Mouse (Mus musculus) brain, embryonic 18.5 days (tissue): ENCODE measurements around the gene Fam213a.

Experiments used
- DNase-seq: peaks from one replicate; pipeline ENCODE4 v3.0.0-alpha.2; 2012; ENCODE audit warnings: low read depth, low spot score

The Fam213a gene

DNA sequence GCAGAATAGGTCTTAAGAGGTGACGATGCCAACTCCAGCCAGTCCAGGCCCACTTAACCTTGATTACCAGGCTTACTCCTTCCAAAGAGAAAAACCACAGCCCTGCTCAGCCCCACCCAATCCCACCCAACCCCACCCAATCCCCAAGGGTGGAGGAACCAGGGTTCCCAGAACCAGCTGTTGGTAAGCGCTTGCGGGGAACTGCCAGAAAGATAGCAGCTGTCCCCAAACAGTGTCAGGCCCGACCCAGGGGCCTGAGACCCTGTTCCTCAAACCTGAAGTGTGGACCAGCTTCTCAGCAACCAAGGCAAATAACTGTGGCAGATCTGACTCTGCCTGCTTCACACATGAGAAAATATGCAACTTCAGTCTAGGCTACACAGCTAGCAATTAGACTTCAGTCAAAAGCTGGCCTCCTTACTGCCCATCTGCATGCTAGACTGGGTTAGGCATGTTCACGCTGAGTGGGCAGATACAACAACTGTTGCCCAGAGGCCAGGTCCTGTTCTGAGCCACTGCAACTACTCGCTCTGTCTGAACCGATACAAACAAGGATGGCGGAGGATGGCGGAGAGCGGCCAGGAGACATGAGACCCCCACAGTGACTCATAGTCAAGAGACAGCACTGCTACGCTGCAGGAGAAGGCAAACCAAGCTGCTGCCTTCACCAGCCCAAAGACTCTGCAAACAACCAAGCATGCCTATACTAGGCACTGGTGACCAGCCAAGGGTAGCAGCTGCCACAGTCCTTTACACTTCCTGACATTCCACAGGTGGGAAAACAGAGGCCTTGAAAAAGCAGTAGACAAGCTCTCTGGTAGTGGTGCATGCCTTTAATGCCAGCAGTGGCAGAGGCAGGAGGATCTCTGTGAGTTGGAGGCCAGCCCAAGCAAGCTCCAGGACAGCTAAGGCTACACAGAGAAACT, 51.0 kb downstream of the Fam213a start:
- DNase-seq, result no peak

DNA sequence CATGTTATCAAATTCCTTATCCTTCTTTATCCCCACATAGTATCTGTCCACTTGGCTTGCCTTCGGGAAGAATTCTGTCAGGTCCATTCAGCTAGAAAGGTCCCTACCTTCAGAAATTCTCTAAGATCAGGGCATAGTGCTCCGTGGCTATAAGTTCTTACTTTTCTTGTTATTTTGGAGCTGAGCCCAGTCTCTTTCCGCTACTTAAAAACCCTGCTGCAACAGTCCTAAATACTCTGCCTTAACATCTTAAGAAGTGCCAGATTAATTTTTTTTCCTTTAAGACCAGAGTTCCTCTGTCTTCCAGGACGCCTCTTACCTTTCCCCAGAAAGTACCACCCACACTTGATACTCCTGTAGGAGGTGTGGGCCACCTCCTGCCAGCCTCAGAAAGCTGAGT, 53.4 kb downstream of the Fam213a start:
- no peak for DNase-seq

DNA sequence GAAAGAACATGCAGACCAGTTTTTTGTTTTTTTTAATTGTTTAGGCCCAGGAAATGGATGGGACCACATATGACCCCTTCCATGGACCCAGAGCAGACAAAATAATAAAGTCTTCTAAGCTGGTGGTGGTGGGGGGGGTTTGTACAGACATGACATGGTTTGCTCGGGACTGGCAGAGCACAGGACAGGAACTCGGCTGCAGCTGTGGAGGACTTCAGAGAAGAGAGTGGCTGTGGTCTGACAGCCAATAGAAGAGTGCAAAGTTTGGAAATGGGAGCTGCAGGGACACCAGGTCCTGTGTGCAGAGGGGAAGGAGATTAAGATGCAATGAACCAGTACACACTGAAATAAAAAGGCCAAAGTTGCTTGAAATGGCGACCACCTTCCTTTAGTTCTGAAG, 54.0 kb downstream of the Fam213a start:
- DNase-seq, result no peak

DNA sequence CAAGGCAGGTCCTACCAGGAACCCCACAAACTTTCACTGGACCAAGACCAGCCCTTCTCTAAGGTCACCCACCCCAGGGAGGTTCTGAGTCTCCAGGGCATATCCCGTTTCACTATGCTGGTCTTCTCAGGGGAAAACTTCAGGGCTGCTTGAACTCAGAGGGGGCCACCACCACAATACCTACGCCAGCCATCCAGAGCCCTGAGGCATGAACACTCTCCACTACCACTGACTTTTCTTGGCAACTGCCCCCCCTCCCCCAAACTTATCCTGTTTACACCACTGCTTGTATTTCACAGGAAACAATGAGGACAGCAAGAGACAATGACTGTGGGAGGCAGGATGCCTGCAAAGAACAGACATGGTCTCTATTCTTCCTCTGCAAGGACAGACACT, 54.6 kb downstream of the Fam213a start:
- DNase-seq, result no peak

DNA sequence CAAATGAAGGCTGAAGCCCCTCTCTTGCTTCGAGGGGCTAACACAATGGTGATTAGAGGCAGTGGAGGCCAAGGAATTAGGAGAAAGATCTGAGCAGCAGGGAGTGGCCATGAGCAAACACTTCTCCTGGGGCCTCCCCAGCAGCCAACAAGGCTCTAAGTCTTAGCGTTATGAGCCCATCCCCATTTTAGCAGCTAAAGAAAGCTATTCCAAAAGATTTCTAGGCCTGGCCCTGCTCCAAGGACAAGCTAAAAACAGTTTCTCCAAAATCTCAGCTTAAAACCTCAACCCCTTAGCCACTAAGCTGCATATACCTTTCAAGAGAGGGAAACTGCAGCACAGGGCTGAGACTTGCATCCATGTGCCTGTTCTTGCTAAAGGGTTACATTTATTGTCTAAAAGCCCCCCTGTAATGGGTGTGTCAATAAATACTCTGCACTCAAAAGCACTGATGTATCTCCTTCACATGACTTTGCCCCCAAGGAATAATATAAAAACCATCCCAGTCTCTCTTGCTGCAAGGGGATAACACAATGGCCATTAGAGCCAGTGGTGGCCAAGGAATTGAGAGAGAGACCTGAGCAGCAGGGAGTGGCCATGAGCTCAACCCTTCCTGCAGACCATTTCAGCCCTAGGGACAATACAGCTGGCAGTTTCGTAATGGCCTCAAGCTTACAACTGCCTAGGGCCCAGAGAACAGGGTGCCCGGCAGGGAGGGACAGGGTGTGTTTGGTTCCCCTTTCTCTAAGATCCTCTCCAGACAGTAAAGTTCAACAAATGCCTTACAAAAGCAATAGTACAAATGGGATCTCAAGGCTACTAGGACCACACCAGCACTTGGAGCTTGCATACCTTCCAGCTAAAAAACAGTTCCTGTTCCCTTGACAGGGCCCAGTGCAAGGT, 55.3 kb downstream of the Fam213a start:
- DNase-seq, result no peak

DNA sequence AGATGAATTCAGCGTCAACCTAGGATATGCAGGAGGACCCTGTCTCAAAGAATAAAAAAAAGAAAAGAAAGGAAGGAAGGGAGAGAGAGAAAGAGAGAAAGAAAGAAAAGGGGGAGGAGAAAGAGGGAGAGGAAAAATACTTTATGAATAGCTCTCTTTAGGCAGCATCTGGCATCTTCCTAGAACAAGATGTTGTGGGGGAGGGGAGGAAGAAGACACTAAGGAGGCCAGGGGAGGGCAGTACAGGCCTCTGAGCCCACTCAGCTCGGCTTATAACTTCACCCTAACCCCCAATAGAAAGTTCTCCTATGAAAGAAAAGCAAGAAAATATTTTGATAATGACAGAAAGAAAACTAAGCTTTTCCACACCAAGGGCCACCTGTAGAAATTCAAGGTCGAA, 56.0 kb downstream of the Fam213a start:
- no peak for DNase-seq

DNA sequence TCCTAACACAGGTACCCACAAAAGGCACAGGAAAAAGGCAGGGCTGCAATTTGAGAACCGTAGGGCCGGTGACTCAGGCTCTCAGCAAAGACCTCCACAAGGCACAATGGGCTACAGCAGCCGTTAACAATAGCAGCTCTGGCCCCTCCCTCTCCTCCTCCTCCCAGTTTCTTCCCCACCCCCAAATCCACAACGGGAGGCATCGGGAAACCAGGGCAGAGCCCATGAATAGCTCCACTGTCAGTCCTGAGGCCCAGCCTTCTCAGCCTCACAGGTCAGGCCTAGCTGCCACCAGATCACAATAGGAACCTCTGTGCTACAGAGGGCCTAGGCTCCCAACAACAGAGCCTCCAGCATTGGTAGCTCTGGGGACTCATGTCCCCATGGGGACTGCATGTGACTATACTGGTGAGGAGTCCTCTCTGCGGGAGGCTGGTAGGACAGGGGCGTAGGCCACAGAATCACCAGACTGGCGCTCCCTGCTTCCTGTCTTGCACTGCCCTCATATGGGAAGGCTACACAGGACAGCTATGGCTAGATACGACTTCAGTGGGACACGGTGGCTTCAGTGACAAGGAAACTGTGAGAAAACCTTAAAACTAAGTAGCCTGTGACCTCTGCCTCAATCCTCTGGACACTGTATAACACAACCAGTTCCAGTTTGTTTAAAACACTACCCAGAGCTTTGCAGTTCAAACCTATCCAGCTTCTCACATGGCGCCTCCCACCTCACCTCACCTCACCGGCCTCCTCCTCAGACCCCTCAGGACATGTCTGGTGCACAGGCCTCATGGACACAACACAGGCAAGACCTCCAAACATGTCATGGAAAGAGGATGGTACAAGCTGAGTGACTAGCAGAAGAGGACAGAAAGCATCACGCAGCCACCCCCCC, 57.1 kb downstream of the Fam213a start:
- DNase-seq, result peak; percentile 52

DNA sequence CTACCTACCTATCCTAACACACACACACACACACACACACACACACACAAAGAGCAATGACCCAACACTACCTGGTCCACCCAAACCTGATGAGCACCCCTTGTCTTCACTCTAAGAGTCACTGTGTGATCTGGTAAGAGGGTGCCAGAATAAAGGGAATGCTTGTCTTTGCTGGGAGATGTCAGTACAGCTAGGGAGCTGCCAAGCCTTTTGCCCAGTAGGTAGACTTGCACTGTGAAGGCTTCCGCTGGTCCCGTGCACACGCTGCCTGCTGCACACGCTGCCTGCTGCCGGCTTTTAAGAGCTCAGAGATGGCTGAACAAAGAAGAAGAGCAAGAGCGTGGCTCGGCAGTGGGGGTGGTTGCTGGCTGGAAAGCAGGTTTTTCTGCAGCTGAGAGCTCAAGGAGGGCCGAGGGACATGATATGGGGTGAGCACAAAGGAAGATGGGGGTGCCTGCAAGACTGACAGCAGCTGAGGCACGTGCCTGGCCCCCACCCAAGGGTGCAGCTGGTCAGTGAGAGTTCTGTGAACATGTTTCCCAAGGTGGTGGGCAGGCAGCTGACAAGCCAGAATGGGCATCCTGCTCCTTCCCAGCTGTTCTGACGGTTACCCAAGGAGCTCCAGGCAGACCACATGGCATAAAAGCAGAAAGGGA, 57.9 kb downstream of the Fam213a start:
- DNase-seq, result peak; percentile 40

DNA sequence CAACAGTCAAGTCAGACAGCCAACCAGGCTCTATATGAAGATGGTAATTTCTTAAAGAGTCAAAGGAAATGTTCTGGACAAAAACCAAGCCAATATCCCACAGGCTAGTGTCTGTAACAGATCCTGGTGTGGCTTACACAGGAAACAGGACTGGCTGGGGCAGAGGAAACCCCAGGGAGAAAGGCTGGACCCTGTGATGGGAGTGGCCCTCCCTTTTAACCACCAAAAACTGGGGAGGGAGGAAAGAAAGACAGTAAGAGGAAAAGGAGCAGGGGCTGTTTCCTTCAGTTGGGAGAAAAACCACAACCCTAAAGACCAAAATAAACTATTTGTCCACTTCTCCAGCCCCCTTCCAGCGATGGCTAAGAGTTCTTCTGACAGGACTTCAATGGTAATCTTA, 58.4 kb downstream of the Fam213a start:
- DNase-seq, result no peak

DNA sequence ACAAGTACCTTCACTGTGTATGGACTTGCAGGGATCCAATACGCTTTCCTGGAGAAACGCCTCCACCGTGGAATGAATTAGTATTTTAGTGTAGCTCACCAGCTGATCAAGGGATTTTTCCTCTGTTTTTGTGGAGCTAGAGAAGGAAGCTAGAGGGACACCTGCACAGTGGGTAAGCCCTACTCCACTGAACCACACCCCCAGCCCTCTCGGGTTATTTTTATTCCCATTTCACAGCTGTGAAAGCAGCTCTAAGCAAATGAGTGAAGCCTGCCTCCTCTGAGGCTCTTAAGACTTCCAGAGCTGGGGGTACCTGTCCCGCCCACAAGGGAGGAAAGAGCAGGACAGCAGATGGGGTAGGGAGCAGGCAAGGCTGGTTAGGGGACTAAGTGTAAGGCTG, 60.2 kb downstream of the Fam213a start:
- DNase-seq, result no peak

DNA sequence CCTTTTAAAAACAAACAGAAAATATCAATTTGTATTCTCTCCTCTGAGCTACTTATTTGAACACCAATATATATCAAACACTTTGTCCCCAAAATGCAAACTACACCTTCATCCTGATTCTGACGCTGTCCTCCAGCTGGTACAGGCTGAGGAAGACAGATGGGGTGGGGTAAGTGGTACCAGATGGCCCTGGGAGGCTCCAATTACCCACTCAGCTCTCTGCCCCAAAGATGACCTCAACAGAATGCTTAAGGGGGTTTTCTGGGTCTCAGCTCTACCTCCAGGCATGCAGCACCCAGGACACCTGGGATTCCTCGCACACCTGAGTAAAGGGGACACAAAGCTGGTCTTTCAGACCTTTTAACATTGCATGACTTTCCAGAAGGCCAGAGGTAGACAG, 60.9 kb downstream of the Fam213a start:
- no peak for DNase-seq

DNA sequence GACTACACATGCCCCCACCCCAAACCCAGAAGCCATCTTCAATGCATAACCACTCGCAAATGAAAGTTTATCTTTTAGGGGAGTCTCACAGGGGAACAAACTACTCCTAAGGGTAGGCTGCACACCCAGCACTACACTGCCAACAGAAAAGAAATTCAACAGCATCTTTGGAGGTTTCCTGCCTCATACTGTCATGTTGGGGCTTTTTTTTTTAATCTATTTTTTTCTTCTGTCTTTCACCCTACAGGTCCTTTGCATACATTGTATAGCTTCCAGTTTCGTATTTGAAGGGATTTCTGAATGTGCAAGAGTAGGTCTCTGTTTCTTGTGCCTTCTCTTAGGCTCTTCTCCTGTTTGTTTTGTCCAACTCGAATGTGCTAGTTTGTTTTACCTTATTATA, 61.3 kb downstream of the Fam213a start:
- no peak for DNase-seq

DNA sequence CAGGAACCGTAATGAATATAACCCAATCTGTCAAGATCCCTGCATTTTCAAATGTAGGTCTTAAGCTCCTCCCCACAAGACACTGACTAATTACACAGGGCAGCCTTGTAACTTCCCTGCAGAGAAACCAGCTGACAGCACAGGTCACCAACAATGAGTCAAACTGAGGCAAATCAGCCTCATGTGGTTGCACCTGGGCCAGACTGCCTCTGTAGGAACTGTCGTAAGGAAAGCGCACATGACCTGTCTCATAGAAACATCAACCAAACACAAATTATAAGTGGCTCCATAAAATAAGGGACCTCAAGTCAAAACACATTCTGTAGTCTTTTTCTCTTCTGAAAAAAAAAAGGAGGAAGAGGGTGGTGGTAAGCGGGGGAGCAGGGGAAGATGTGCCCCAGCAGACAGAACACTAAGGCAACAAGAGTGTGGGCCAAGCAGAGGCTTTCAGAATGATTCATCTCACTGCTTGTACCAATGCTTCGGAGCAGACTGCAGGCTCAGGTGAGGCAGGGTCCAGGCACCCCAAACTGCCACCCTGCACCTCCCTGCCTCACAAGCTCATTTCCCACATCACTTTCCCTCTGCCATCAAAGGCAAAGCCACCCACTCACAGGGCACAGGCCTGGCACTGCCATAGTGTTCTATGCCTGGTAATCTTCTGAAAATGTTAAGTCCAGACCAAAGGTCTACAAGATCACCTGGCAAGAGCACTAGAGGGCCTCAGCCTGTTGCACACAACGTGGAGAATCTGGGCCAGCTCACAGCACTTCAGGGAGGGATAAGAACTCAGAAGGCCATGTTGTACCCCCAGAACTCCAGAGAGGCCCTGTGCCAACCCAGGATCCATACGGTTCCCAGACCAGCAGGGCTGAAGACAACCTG, 63.6 kb downstream of the Fam213a start:
- DNase-seq, result no peak

DNA sequence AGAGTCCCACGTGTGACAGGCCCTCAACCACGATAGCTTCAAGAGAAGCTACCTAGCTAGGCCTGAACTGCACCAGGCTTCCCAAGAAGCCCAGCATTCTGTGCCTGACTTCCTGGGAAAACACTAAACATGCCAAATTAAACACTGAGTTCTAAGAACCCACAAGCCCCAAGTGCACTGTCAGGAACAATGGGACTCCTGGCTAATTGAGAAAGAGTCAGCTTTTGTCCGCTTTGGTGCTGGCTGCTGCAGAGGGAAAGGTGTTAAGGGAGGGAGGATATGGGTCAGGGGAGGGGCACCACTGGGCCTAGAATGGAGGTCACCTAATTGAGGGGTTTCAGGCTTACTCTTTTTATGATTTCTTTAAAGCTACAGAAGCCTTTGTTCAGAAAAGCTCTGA, 64.5 kb downstream of the Fam213a start:
- DNase-seq, result no peak

DNA sequence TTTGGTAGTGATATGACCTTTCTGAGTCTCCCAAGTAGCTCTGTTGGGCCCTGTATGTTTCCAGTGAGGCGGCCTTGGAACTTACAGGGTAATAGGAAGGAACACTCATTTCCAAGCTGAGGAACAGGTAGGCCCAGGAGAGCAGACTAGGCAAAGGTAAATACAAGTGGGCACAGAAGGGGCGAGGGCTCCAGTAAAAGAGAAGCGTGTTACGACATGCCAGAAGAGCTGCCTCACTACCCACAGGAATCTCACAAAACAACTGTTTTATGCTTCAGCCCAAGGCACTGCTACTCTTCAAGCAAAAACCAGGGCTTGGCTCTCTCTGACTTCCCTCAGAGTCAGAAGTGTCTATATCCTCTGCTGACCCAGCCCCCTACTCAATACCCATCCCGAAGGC, 65.1 kb downstream of the Fam213a start:
- DNase-seq, result no peak

DNA sequence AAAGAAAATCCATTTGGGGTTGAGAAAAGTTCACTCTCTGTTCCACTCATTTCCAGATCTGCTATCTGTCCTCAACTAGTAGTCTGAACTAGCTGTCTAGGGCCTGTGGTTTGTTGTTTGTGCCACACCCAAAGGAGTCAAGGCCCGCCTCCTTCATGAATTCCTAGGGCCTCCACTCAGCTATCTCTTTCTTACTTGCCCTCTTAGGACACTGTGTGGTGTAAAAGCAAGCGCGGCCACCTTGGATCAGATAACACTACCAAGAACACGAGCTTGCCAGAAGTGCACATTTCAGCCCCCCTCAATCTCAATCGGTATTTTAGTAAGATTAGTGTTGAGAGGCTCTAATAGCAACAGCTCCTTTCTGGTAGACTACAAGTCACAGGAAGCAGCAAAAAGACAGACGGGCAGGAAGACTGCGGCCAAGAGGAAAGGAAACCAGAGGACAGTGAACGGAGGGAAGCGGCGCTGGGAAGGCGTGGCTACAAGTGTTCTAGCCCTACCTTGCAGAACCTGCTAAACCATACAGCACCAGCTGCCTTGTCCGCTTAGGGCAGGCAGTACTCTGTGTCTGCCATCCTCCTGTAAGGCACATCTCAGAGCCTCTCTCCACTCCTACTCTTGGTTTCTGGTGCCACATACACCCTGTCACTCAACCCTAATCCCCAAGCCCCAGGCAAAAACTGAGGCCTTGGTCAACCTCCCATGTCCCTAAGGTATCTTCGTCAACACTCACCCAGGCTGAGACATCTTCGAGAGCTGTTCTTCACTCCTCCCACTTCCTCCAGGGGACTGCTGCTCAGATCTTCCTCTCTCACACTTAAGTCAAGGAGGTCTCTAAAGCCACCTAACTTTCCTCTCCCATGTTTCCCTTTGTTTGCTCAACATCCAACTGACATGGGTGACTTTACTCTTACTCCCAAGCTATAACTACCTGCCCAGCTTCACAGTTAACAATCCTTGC, 65.9 kb downstream of the Fam213a start:
- DNase-seq, result no peak

DNA sequence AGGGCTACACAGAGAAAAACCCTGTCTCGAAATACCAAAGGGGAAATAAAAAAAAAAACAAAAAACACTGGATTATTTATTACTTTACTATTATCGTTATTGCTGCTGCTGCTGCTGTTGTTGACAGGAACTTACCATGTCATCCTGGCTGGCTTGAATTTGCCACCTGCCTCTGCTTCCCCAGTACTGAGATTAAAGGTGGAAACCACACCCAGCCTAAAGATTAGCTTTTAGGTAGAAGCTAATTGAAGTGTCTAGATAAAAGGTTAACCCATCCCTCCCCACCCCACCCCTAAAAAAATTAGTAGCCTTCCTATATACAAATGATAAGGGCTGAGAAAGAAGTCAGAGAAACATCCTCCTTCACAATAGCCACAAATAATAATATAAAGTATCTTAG, 69.8 kb downstream of the Fam213a start:
- DNase-seq, result no peak
